Mouse (Mus musculus): ENCODE results near the gene Rph3al. TPM values are rescaled to one million over a fixed set of nuclear protein-coding genes. Genes with fewer than 3 reads are reported as not detected.

Rph3al gene
- total and polyA plus RNA-seq, 3 experiments, result not detected

DNA sequence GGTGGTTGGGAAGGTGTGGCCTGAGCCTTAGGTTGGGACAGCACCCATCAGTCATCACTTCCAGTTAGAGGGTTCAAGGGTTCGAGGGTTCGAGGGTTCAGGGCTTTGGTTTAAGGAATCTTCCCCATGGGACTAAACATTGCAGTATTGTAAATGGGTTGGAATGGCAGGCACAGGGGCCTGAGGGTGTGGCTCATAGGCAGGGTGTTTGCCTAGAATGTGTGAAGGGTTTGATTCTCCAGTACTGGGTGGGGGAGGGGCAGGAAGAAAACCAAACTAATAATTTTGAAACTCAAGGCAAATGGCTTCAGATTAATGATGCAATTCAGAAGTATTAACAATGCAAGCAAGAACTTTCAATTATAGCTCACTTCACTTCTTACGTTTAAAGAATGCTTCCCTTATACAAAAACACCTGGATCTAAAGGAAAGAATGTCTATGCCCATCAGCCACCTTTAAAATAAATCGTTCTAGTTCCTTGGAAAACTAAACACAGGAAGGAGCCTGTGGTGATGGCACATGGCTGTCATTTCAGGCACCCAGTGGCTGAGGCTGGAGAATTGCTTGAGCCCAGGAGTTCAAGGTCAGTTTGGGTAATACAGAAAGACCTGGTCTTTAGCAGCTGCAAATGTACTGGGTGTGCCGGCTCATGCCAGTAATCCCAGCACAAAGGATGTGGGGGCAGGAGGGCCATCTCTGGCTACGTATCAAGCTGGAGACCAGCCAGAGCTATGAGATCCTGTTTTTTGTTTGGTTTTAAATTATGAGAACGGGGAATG, 136.3 kb downstream of the Rph3al start:
- no peaks in the 10 kb centered on the region for H3K4me1 ChIP-seq (ENCODE audit: insufficient read depth, low read depth, low read length)
- H3K27me3 ChIP-seq (ENCODE audit: insufficient read depth, low read length), result peaks cover 10% of the 10 kb centered on the region
- no peak overlapping the region for H3K4me3 ChIP-seq (ENCODE audit: low read depth, low read length)
- no peaks in the 10 kb centered on the region for H3K36me3 ChIP-seq (replicated peaks)
- no peak for ATAC-seq (ENCODE audit: extremely low read depth, insufficient number of reproducible peaks, low FRiP score, poor library complexity, severe bottlenecking)
- TF ChIP-seq CTCF (IDR thresholded peaks at IDR 0.05; ENCODE audit: low read depth, low read length) (no peak), GATA1 (IDR thresholded peaks at IDR 0.05; ENCODE audit: borderline replicate concordance, low read length) (no peak)
- no peak for DNase-seq (ENCODE audit: low spot score)
- no peaks in the 10 kb centered on the region for H3K9me3 ChIP-seq (replicated peaks)

DNA sequence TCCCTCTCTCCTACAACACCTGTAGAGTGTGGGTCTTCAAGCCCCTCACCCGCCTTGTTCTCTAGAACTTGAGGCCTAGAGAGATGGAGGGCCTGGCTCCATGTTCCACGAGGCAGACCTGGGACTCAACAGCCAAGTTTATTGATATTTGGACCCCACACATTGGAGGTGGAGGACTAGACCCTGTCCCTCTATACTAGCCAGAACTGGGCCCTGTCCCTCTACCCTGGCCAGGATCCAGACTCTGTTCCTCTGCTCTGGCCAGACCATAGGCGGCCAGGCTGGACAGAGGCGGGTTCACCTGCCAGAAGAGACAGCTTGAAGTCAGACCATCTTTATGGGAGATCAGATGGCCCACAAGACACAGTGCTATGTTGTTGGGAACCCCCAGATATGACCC, 136.9 kb downstream of the Rph3al start:
- Histone ChIP-seq H3K9me3 (replicated peaks) (no peaks in the 10 kb centered on the region), H3K4me1 (ENCODE audit: insufficient read depth, low read depth, low read length) (no peaks in the 10 kb centered on the region), H3K27me3 (ENCODE audit: insufficient read depth, low read length) (peaks cover 4% of the 10 kb centered on the region), H3K36me3 (replicated peaks) (no peaks in the 10 kb centered on the region), H3K4me3 (ENCODE audit: low read depth, low read length) (no peak overlapping the region)
- DNase-seq (ENCODE audit: low spot score), result no peak
- ATAC-seq (ENCODE audit: extremely low read depth, insufficient number of reproducible peaks, low FRiP score, poor library complexity, severe bottlenecking), result no peak
- no peak for TF ChIP-seq GATA1 (IDR thresholded peaks at IDR 0.05; ENCODE audit: borderline replicate concordance, low read length)
- TF ChIP-seq POLR2AphosphoS5 (IDR thresholded peaks at IDR 0.05; ENCODE audit: insufficient replicate concordance, low read depth, low read length), result no peak
- no peak for TF ChIP-seq GATA2 (IDR thresholded peaks at IDR 0.05; ENCODE audit: borderline replicate concordance, low read depth, low read length)
- no peak for TF ChIP-seq TAL1 (conservative IDR thresholded peaks at IDR 0.05; ENCODE audit: low read depth, low read length)
- no peak for TF ChIP-seq CTCF (IDR thresholded peaks at IDR 0.05; ENCODE audit: low read depth, low read length)

DNA sequence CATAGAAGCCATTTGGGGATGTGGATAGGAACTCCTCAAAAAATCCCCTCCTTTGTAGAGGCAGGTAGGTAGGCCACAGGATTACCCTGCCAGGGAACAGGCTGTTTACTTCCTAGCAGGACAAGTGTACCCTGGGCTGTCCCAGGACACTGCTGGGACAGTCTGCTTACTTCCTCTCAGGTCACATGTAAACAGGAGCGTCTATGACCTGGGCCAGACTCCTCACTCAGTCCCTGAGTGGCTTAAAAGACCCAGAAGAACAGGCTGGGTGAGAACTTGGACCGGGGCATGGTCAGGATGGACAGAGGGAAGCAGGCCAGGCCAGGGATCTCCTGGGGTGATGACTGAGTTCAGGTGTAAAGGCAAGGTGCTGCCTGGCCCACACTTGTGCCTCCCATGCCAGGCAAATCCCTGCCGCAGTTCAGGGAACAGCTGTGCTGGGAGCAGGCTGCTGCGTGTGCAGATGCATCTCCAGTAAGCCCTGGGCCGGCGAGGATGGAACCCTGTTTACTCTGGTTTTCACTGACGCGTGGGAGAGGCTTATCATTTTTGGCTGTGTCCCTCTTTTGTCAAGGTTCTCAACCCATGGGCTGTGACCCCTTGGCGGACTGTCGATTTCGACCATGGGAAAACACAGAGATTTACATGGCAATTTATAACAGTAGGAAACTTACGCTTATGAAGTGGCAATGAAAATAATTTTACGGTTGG, 141.5 kb downstream of the Rph3al start:
- H3K4me3 ChIP-seq (ENCODE audit: low read depth, low read length), result no peak overlapping the region
- H3K4me1 ChIP-seq (ENCODE audit: insufficient read depth, low read depth, low read length), result no peaks in the 10 kb centered on the region
- peaks cover 10% of the 10 kb centered on the region for H3K9me3 ChIP-seq (replicated peaks)
- TF ChIP-seq POLR2AphosphoS5 (IDR thresholded peaks at IDR 0.05; ENCODE audit: insufficient replicate concordance, low read depth, low read length) (no peak), GATA2 (IDR thresholded peaks at IDR 0.05; ENCODE audit: borderline replicate concordance, low read depth, low read length) (no peak), TAL1 (conservative IDR thresholded peaks at IDR 0.05; ENCODE audit: low read depth, low read length) (no peak), CTCF (IDR thresholded peaks at IDR 0.05; ENCODE audit: low read depth, low read length) (no peak), GATA1 (IDR thresholded peaks at IDR 0.05; ENCODE audit: borderline replicate concordance, low read length) (no peak)
- ATAC-seq (ENCODE audit: extremely low read depth, insufficient number of reproducible peaks, low FRiP score, poor library complexity, severe bottlenecking) (no peak), DNase-seq (ENCODE audit: low spot score) (no peak)
- no peaks in the 10 kb centered on the region for H3K36me3 ChIP-seq (replicated peaks)
- no peaks in the 10 kb centered on the region; the same call in 1 of the 2 replicates for H3K27me3 ChIP-seq (ENCODE audit: insufficient read depth, low read length)

DNA sequence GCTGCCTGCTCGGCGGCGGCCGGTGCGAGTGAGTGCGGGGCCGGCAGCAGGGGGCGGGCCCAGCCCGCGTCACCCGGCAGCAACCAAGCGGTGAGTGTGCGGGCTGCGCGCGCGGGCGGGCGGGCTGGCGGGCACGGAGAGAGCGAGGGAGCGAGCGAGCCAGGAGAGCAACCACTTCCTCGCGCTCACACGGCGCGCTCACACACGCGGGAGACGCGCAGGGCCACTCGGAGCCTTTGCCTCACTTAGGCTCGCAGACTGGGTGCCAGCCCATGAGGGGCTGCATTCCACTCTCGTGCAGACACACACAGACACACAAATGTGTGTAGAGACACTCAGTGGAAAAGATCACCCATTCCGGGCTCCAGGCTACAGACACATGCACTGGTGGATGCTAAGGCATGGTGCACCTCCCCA, 142.2 kb downstream of the Rph3al start, which contains the start of gene Doc2b:
Gene Doc2b, minus strand, starts transcription at position 21 of the 417 bp plus-strand sequence.
- Histone ChIP-seq H3K4me1 (ENCODE audit: insufficient read depth, low read depth, low read length) (no peaks in the 10 kb centered on the region), H3K36me3 (replicated peaks) (no peaks in the 10 kb centered on the region), H3K27me3 (ENCODE audit: insufficient read depth, low read length) (peaks cover 4% of the 10 kb centered on the region; the same call in 1 of the 2 replicates), H3K9me3 (replicated peaks) (peaks cover 10% of the 10 kb centered on the region), H3K4me3 (ENCODE audit: low read depth, low read length) (no peak within 1 kb of the TSS)
- no peak for ATAC-seq (ENCODE audit: extremely low read depth, insufficient number of reproducible peaks, low FRiP score, poor library complexity, severe bottlenecking)
- DNase-seq (ENCODE audit: low spot score), result no peak
- no peak for TF ChIP-seq POLR2AphosphoS5 (IDR thresholded peaks at IDR 0.05; ENCODE audit: insufficient replicate concordance, low read depth, low read length)
- no peak for TF ChIP-seq CTCF (IDR thresholded peaks at IDR 0.05; ENCODE audit: low read depth, low read length)
- TF ChIP-seq GATA1 (IDR thresholded peaks at IDR 0.05; ENCODE audit: borderline replicate concordance, low read length), result no peak
- TF ChIP-seq TAL1 (conservative IDR thresholded peaks at IDR 0.05; ENCODE audit: low read depth, low read length), result no peak
- no peak for TF ChIP-seq GATA2 (IDR thresholded peaks at IDR 0.05; ENCODE audit: borderline replicate concordance, low read depth, low read length)

DNA sequence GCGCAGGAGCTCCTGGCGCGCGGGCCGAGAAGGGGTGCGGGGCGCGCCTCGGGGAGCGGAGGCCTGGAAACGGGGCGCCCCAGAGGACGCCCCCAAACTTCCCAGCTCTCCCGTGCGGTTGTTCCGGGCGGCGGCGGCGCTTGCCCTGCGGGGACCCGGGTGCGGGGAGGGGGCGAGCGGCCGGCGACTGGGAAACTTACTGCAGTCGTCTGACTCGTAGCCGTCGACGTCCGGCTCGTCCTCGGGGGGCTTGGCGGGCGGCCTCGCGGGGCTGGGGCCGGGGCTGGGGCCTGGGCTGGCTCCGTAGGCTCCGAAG, 142.9 kb downstream of the Rph3al start:
- ATAC-seq (ENCODE audit: extremely low read depth, insufficient number of reproducible peaks, low FRiP score, poor library complexity, severe bottlenecking) (no peak), DNase-seq (ENCODE audit: low spot score) (no peak)
- Histone ChIP-seq H3K27me3 (ENCODE audit: insufficient read depth, low read length) (peaks cover 5% of the 10 kb centered on the region; the same call in 1 of the 2 replicates), H3K4me1 (ENCODE audit: insufficient read depth, low read depth, low read length) (no peaks in the 10 kb centered on the region), H3K4me3 (ENCODE audit: low read depth, low read length) (no peak overlapping the region), H3K36me3 (replicated peaks) (no peaks in the 10 kb centered on the region), H3K9me3 (replicated peaks) (peaks cover 10% of the 10 kb centered on the region)
- TF ChIP-seq GATA2 (IDR thresholded peaks at IDR 0.05; ENCODE audit: borderline replicate concordance, low read depth, low read length) (no peak), POLR2AphosphoS5 (IDR thresholded peaks at IDR 0.05; ENCODE audit: insufficient replicate concordance, low read depth, low read length) (no peak), CTCF (IDR thresholded peaks at IDR 0.05; ENCODE audit: low read depth, low read length) (no peak), GATA1 (IDR thresholded peaks at IDR 0.05; ENCODE audit: borderline replicate concordance, low read length) (no peak)

DNA sequence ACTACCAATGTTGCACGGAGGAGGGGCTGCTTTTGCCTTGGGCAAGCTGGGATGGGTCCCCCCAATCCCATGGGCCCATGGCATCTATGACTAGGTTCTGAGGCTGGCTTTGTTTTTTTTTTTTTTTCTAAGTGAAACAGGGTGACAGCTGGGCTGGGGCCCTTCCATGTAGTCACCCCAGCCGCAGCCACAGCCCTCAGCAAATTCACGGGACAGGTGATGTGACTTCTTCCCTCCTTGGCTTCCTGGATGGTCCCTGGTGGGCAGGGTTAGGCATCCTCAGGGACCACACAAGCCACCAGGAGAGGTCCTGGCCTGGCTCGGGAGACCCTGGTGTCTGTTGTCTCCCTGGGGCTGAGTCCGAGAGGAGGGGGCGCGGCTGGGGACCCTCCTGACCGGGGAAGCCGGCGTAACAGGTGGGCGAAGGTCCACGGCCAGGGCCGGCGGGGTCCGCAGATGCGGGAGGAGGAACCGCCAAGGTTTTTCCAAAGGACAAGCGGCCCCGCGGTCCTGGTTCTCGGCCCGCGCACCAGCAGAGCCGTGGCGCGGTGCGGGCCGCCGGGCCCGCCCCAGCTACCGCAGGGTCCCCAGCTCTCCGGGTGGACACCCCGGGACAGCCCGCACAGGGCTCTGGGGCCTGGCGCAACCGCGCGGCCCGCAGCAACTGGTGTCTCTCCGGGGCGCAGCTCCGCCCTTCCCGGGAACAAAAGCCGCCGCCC, 143.5 kb downstream of the Rph3al start:
- Histone ChIP-seq H3K4me1 (ENCODE audit: insufficient read depth, low read depth, low read length) (no peaks in the 10 kb centered on the region), H3K4me3 (ENCODE audit: low read depth, low read length) (no peak overlapping the region), H3K27me3 (ENCODE audit: insufficient read depth, low read length) (peaks cover 8% of the 10 kb centered on the region), H3K36me3 (replicated peaks) (no peaks in the 10 kb centered on the region), H3K9me3 (replicated peaks) (peaks cover 10% of the 10 kb centered on the region)
- no peak for ATAC-seq (ENCODE audit: extremely low read depth, insufficient number of reproducible peaks, low FRiP score, poor library complexity, severe bottlenecking)
- TF ChIP-seq GATA1 (IDR thresholded peaks at IDR 0.05; ENCODE audit: borderline replicate concordance, low read length) (no peak), POLR2AphosphoS5 (IDR thresholded peaks at IDR 0.05; ENCODE audit: insufficient replicate concordance, low read depth, low read length) (no peak), CTCF (IDR thresholded peaks at IDR 0.05; ENCODE audit: low read depth, low read length) (no peak), TAL1 (conservative IDR thresholded peaks at IDR 0.05; ENCODE audit: low read depth, low read length) (no peak), GATA2 (IDR thresholded peaks at IDR 0.05; ENCODE audit: borderline replicate concordance, low read depth, low read length) (no peak)
- no peak for DNase-seq (ENCODE audit: low spot score)
